In genomic region chr8:123657826-123658225, GRCm38 (mm10) we compare ENCODE assay signal across 35 mouse cellular contexts. TPM values are rescaled to one million over a fixed set of nuclear protein-coding genes. Genes with fewer than 3 reads are reported as not detected.
"Had no signal": no experiment of that assay in that cellular context is flagged by ENCODE, and none has a peak within 500 bp of the region (broad histone marks: within the 10 kb centered on the region; RNA-seq: fewer than 3 reads in every experiment).

No protein-coding gene starts in this region.

- H3K27ac ChIP-seq: heart, embryonic 15.5 days; hindbrain, embryonic 10.5 days; hindbrain, embryonic 12.5 days; hindbrain, embryonic 13.5 days; hindbrain, embryonic 14.5 days; hindbrain, embryonic 15.5 days; hindbrain, postnatal 0 days; intestine, embryonic 15.5 days; kidney, embryonic 15.5 days; kidney, postnatal 0 days; layer of hippocampus, adult 2 months had no signal

- H3K4me3 ChIP-seq: heart, embryonic 10.5 days; heart, embryonic 12.5 days; heart, embryonic 13.5 days; heart, embryonic 15.5 days; hindbrain, embryonic 10.5 days; hindbrain, embryonic 12.5 days; hindbrain, embryonic 13.5 days; hindbrain, embryonic 15.5 days; intestine, embryonic 15.5 days; kidney, embryonic 15.5 days; layer of hippocampus, adult 2 months had no signal

- H3K9me3 ChIP-seq: heart, embryonic 10.5 days; heart, embryonic 12.5 days; heart, embryonic 13.5 days; heart, embryonic 15.5 days; hindbrain, embryonic 10.5 days; hindbrain, embryonic 13.5 days; hindbrain, embryonic 15.5 days; intestine, embryonic 15.5 days; kidney, embryonic 15.5 days had no signal

- H3K27me3 ChIP-seq: heart, embryonic 12.5 days; hindbrain, embryonic 12.5 days; hindbrain, embryonic 13.5 days; hindbrain, embryonic 15.5 days; intestine, embryonic 15.5 days; kidney, embryonic 15.5 days had no signal

- DNase-seq: heart, postnatal 10 days; heart, postnatal 14 days; heart, postnatal 36 days; heart, postnatal 4 days; kidney, adult 11 months; kidney, adult 18-20 months; kidney, adult 2 months; kidney, adult 8-10 months; kidney, adult 9 months; kidney, postnatal 10 days; kidney, postnatal 14 days; kidney, postnatal 25 days; kidney, postnatal 36 days; kidney, postnatal 4 days; layer of hippocampus, adult 9-11 months; layer of hippocampus, postnatal 36 days had no signal

- ATAC-seq: hindbrain, embryonic 16.5 days; hindbrain, postnatal 0 days; inflammation-experienced regulatory T-cells, adult 6 months; intestine, embryonic 15.5 days; intestine, embryonic 16.5 days; intestine, postnatal 0 days had no signal

- H3K9ac ChIP-seq: heart, embryonic 12.5 days; heart, embryonic 13.5 days; heart, embryonic 15.5 days; hindbrain, embryonic 12.5 days; hindbrain, embryonic 13.5 days; hindbrain, embryonic 14.5 days; hindbrain, embryonic 15.5 days; intestine, embryonic 15.5 days; kidney, embryonic 15.5 days had no signal

- H3K4me2 ChIP-seq: heart, embryonic 11.5 days; heart, embryonic 12.5 days; heart, embryonic 13.5 days; heart, embryonic 15.5 days; hindbrain, embryonic 12.5 days; hindbrain, embryonic 13.5 days; hindbrain, embryonic 14.5 days; hindbrain, embryonic 15.5 days; intestine, embryonic 15.5 days; kidney, embryonic 15.5 days had no signal

RNA-seq across cellular contexts. Expression of gene Rhou, which starts 4.1 kb away (rescaled TPM):
- polyA plus RNA-seq: inflammation-experienced regulatory T-cells, adult 6 months had no signal
